Mouse (Mus musculus): ENCODE measurements around the gene Acvr1. TPM values are rescaled to one million over a fixed set of nuclear protein-coding genes. Genes with fewer than 3 reads are reported as not detected.

Acvr1 gene
- polyA plus RNA-seq, 1 experiment from 2014 or later, result 5.1 TPM

GRCm38 (mm10) chr2:58520727-58521126, 46.2 kb downstream of the Acvr1 start:
- Histone ChIP-seq H3K4me2 (ENCODE audit: low read length) (no peak overlapping the region), H3K27me3 (replicated peaks; ENCODE audit: control insufficient read depth, insufficient read depth, low read length) (no peaks in the 10 kb centered on the region), H3K9me3 (ENCODE audit: control insufficient read depth, low read length) (no peaks in the 10 kb centered on the region), H3K9ac (ENCODE audit: low read depth, low read length) (no peak overlapping the region), H3K4me3 (ENCODE audit: low read length) (no peak overlapping the region), H3K36me3 (ENCODE audit: control insufficient read depth, insufficient read depth, low read length) (no peaks in the 10 kb centered on the region), H3K4me1 (ENCODE audit: control insufficient read depth, insufficient read depth, low read depth, low read length) (peaks cover 3% of the 10 kb centered on the region), H3K27ac (ENCODE audit: low read depth, low read length) (no peak overlapping the region)
- 92% methylated on average over 9 of the region's 9 CpGs for WGBS
- no peak for ATAC-seq

- Histone ChIP-seq H3K4me3 (ENCODE audit: low read length) (no peak overlapping the region), H3K9ac (ENCODE audit: low read depth, low read length) (no peak overlapping the region), H3K36me3 (ENCODE audit: control insufficient read depth, insufficient read depth, low read length) (no peaks in the 10 kb centered on the region), H3K27me3 (replicated peaks; ENCODE audit: control insufficient read depth, insufficient read depth, low read length) (no peaks in the 10 kb centered on the region), H3K4me1 (ENCODE audit: control insufficient read depth, insufficient read depth, low read depth, low read length) (peaks cover 3% of the 10 kb centered on the region), H3K4me2 (ENCODE audit: low read length) (no peak overlapping the region), H3K27ac (ENCODE audit: low read depth, low read length) (no peak overlapping the region), H3K9me3 (ENCODE audit: control insufficient read depth, low read length) (no peaks in the 10 kb centered on the region)
- WGBS, result 91% methylated on average over 1 of the region's 1 CpGs
- no peak for ATAC-seq
Measured at GRCm38 (mm10) chr2:58518517-58518916, 48.4 kb downstream of the Acvr1 start.

- no peak overlapping the region for H3K4me2 ChIP-seq (ENCODE audit: low read length)
- H3K9me3 ChIP-seq (ENCODE audit: control insufficient read depth, low read length), result no peaks in the 10 kb centered on the region
- no peaks in the 10 kb centered on the region for H3K36me3 ChIP-seq (ENCODE audit: control insufficient read depth, insufficient read depth, low read length)
- no peaks in the 10 kb centered on the region for H3K27me3 ChIP-seq (replicated peaks; ENCODE audit: control insufficient read depth, insufficient read depth, low read length)
- H3K4me3 ChIP-seq (ENCODE audit: low read length), result no peak overlapping the region
- ATAC-seq, result no peak
- H3K27ac ChIP-seq (ENCODE audit: low read depth, low read length), result no peak overlapping the region
- H3K9ac ChIP-seq (ENCODE audit: low read depth, low read length), result no peak overlapping the region
- peaks cover 3% of the 10 kb centered on the region for H3K4me1 ChIP-seq (ENCODE audit: control insufficient read depth, insufficient read depth, low read depth, low read length)
- 76% methylated on average over 6 of the region's 6 CpGs for WGBS
Measured at GRCm38 (mm10) chr2:58516920-58517319, 50.0 kb downstream of the Acvr1 start.

GRCm38 (mm10) chr2:58516000-58516399, 51.0 kb downstream of the Acvr1 start:
- ATAC-seq, result peak; percentile 50; the same call in 1 of the 2 replicates
- WGBS, result 44% methylated on average over 15 of the region's 15 CpGs
- no peaks in the 10 kb centered on the region for H3K36me3 ChIP-seq (ENCODE audit: control insufficient read depth, insufficient read depth, low read length)
- no peaks in the 10 kb centered on the region for H3K9me3 ChIP-seq (ENCODE audit: control insufficient read depth, low read length)
- H3K4me1 ChIP-seq (ENCODE audit: control insufficient read depth, insufficient read depth, low read depth, low read length), result peaks cover 3% of the 10 kb centered on the region
- H3K4me3 ChIP-seq (ENCODE audit: low read length), result no peak overlapping the region
- no peak overlapping the region for H3K27ac ChIP-seq (ENCODE audit: low read depth, low read length)
- H3K9ac ChIP-seq (ENCODE audit: low read depth, low read length), result no peak overlapping the region
- no peaks in the 10 kb centered on the region for H3K27me3 ChIP-seq (replicated peaks; ENCODE audit: control insufficient read depth, insufficient read depth, low read length)
- H3K4me2 ChIP-seq (ENCODE audit: low read length), result no peak overlapping the region

DNA sequence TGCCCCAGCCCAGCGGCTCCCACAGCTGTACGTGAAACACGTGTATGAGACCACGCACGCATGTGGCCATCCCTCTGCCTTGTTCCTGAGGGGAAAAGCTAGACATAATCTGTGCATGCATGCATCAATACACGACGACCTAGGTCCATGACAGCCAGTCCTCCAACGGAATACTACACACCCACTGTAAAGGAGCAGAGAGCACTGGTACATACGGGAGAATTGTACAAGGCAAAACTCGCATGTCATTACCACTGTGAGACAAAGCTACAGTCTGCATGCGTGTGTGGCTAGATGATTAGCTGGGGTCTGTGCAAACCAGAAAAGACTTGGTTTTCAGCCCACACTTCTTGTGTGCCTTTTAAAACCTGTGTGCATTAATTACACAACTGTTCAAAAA, 52.5 kb downstream of the Acvr1 start:
- Histone ChIP-seq H3K9ac (ENCODE audit: low read depth, low read length) (no peak overlapping the region), H3K27ac (ENCODE audit: low read depth, low read length) (no peak overlapping the region), H3K9me3 (ENCODE audit: control insufficient read depth, low read length) (no peaks in the 10 kb centered on the region), H3K27me3 (replicated peaks; ENCODE audit: control insufficient read depth, insufficient read depth, low read length) (no peaks in the 10 kb centered on the region), H3K4me1 (ENCODE audit: control insufficient read depth, insufficient read depth, low read depth, low read length) (peaks cover 3% of the 10 kb centered on the region), H3K4me3 (ENCODE audit: low read length) (no peak overlapping the region), H3K4me2 (ENCODE audit: low read length) (no peak overlapping the region), H3K36me3 (ENCODE audit: control insufficient read depth, insufficient read depth, low read length) (no peaks in the 10 kb centered on the region)
- no peak for ATAC-seq
- WGBS, result 95% methylated on average over 11 of the region's 11 CpGs

DNA sequence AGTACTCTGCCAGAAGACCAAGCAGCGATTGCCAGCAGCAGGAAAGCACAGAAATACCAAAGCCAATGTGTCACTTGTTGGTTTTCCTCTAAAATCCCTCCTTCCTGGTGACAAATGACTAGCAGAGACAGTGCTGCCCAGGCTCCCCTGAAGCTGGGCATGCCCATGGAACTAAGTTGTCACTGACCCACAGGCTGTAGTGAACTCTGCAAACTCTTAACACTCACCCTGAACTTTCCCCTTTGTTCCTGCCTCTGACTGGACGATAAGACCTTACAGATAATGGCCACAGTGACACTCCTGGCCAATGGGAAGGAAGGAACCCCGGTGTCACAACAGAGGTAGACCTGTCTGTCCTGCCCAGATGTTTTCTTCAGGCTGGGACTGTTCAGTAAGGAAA, 53.7 kb downstream of the Acvr1 start:
- H3K4me2 ChIP-seq (ENCODE audit: low read length), result no peak overlapping the region
- H3K9ac ChIP-seq (ENCODE audit: low read depth, low read length), result no peak overlapping the region
- peaks cover 6% of the 10 kb centered on the region for H3K4me1 ChIP-seq (ENCODE audit: control insufficient read depth, insufficient read depth, low read depth, low read length)
- no peaks in the 10 kb centered on the region for H3K36me3 ChIP-seq (ENCODE audit: control insufficient read depth, insufficient read depth, low read length)
- no peak overlapping the region for H3K4me3 ChIP-seq (ENCODE audit: low read length)
- no peaks in the 10 kb centered on the region for H3K9me3 ChIP-seq (ENCODE audit: control insufficient read depth, low read length)
- ATAC-seq, result no peak
- H3K27ac ChIP-seq (ENCODE audit: low read depth, low read length), result no peak overlapping the region
- 74% methylated on average over 3 of the region's 3 CpGs for WGBS
- H3K27me3 ChIP-seq (replicated peaks; ENCODE audit: control insufficient read depth, insufficient read depth, low read length), result no peaks in the 10 kb centered on the region

DNA sequence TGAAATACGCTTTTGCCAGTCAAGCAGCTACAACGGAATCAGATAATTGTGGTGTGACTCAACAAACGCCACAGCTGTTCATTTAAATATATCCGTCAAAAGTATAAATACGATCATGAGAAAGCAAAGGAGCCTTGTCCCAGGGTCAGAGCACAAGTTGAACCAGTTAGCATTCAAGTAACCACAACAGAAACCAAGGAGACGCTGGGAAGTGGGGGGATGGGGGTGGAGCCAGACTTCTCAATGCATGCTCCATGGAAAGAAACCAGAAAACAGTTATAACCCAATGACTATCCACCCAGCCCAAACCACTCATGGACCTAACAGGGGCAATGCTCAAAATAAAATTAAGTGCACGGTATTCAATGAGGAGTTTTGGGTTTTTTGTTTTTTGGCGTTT, 56.8 kb downstream of the Acvr1 start:
- Histone ChIP-seq H3K4me2 (ENCODE audit: low read length) (no peak overlapping the region), H3K4me3 (ENCODE audit: low read length) (no peak overlapping the region), H3K27me3 (replicated peaks; ENCODE audit: control insufficient read depth, insufficient read depth, low read length) (no peaks in the 10 kb centered on the region), H3K9ac (ENCODE audit: low read depth, low read length) (no peak overlapping the region), H3K9me3 (ENCODE audit: control insufficient read depth, low read length) (no peaks in the 10 kb centered on the region), H3K27ac (ENCODE audit: low read depth, low read length) (no peak overlapping the region), H3K36me3 (ENCODE audit: control insufficient read depth, insufficient read depth, low read length) (no peaks in the 10 kb centered on the region), H3K4me1 (ENCODE audit: control insufficient read depth, insufficient read depth, low read depth, low read length) (peaks cover 3% of the 10 kb centered on the region; the same call in 1 of the 2 replicates)
- no peak for ATAC-seq
- WGBS, result 59% methylated on average over 8 of the region's 8 CpGs

DNA sequence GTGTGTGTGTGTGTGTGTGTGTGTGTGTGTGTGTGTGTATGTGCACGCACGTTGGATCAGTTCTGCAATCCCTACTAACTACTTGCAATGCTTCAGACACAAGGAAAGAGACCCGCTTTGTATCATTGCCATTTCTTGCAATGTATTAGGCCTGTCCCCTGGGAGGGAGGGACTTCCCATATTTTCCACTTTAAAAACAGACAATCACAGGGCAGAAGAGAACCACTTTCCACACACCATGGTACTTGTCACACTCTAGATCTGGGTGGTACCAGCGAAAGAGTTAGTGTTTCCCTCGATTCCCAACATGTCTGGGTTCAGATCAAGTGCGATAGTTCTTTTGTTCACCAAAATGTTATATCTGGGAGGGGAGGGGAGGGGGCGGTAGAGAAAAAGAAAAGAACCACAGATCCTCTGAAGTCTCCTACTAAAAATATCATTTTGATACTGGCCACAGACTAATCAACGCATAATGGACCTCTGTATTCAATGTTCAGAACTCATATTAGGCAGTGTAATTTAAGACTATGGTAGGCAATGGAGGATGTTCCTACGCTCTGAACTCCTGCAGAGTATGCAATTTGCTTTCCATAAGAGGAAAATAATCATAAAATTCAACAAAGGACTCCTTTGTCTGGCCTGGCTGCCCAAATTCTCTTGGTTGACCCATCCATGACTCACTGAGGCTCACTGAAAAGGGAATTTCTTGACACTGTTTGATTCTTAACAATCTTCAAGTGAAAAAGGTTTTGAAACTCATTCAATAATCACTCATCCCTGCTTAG, 61.5 kb downstream of the Acvr1 start:
- H3K36me3 ChIP-seq (ENCODE audit: control insufficient read depth, insufficient read depth, low read length), result no peaks in the 10 kb centered on the region
- no peaks in the 10 kb centered on the region for H3K9me3 ChIP-seq (ENCODE audit: control insufficient read depth, low read length)
- WGBS, result 85% methylated on average over 9 of the region's 9 CpGs
- no peak for ATAC-seq
- peaks cover 3% of the 10 kb centered on the region; the same call in 1 of the 2 replicates for H3K4me1 ChIP-seq (ENCODE audit: control insufficient read depth, insufficient read depth, low read depth, low read length)
- H3K9ac ChIP-seq (ENCODE audit: low read depth, low read length), result no peak overlapping the region
- no peak overlapping the region for H3K4me2 ChIP-seq (ENCODE audit: low read length)
- H3K4me3 ChIP-seq (ENCODE audit: low read length), result no peak overlapping the region
- no peak overlapping the region for H3K27ac ChIP-seq (ENCODE audit: low read depth, low read length)
- H3K27me3 ChIP-seq (replicated peaks; ENCODE audit: control insufficient read depth, insufficient read depth, low read length), result no peaks in the 10 kb centered on the region

GRCm38 (mm10) chr2:58496647-58497410, 70.1 kb downstream of the Acvr1 start:
- Histone ChIP-seq H3K4me1 (ENCODE audit: control insufficient read depth, insufficient read depth, low read depth, low read length) (no peaks in the 10 kb centered on the region), H3K4me2 (ENCODE audit: low read length) (no peak overlapping the region), H3K36me3 (ENCODE audit: control insufficient read depth, insufficient read depth, low read length) (no peaks in the 10 kb centered on the region), H3K4me3 (ENCODE audit: low read length) (no peak overlapping the region), H3K9me3 (ENCODE audit: control insufficient read depth, low read length) (no peaks in the 10 kb centered on the region), H3K9ac (ENCODE audit: low read depth, low read length) (no peak overlapping the region), H3K27me3 (replicated peaks; ENCODE audit: control insufficient read depth, insufficient read depth, low read length) (no peaks in the 10 kb centered on the region), H3K27ac (ENCODE audit: low read depth, low read length) (no peak overlapping the region)
- no peak for ATAC-seq
- 79% methylated on average over 8 of the region's 8 CpGs for WGBS

All from hindbrain, embryonic 16.5 days (tissue).